Mouse (Mus musculus): ENCODE results near the gene Usp53. TPM values are rescaled to one million over a fixed set of nuclear protein-coding genes. Genes with fewer than 3 reads are reported as not detected.

Gene Usp53
- total RNA-seq, 2 experiments from 2014 or later, result 22.4 to 25.4 TPM

GRCm38 (mm10) chr3:122894772-122895171, 89.5 kb downstream of the Usp53 start, which contains the start of gene Fabp2:
Gene Fabp2 (plus strand): TSS chr3:122895072.
- DNase-seq (ENCODE audit: extremely low spot score in 1 of 2, low spot score in 1 of 2), result no peak

- no peak for DNase-seq (ENCODE audit: extremely low spot score in 1 of 2, low spot score in 1 of 2)
These were observed 95.9 kb downstream of the Usp53 start for GRCm38 (mm10) chr3:122888371-122888819.

DNA sequence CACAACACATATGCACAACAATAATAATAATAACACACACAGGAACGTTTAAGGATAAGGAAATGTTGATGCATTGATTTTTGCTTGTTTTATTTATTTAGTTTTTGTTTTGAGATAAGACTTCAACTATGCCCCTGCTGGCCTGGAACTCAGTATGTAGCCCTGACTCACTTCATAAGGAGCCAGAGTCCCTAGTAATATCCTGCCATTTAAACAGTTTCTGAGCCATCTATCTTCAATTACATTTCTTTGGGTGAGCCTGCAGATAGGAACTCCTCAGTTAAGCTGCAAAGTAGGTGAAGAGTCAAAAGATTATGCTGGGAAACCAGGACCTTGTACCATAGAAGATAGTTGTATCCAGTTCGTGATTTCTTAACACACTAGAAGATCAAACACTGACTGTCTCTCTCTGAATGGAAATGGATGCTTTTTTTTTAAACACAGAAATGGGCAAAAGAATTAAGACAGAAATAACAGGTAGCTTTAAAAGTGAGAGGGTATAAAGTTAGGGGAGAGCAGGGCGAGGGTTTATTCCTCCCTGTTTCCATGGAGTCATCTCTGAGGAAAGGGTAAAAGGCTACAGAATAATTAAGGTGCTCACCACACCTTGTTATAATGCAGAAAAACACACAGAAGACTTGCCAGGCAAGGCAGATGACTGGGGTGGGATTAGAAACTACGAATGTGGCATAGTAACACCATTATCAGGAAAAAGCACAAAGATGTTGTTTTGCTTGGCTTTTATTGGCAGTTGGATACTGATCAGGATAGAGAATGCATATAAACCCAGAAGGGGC, 96.6 kb downstream of the Usp53 start:
- DNase-seq (ENCODE audit: extremely low spot score in 1 of 2, low spot score in 1 of 2), result no peak

Small RNAs within 50 kb of the gene (microRNA-seq; reads per million reads assigned to microRNA genes)
- gene Gm22066, result 0 reads per million in 2 experiments

Other genes starting within 250 kb of the Usp53 start
- not detected for gene Fabp2, start 89.4 kb downstream of the Usp53 start, total RNA-seq (2021)
- gene Gm10959, start 65.2 kb downstream of the Usp53 start, total RNA-seq (2021), result not detected
- 10 to 100 TPM; 51.5 to 57.3 TPM for gene 1810037I17Rik, start 60.3 kb downstream of the Usp53 start, total RNA-seq (2021)
- gene Myoz2, start 50.5 kb upstream of the Usp53 start, total RNA-seq (2021), result under 1 TPM in 1 of 2 experiments, not detected in 1; 0.30 TPM